Mouse (Mus musculus): ENCODE measurements around the gene Tmem132e.

Gene Tmem132e

GRCm38 (mm10) chr11:82428801-82429200, 40.1 kb downstream of the Tmem132e start:
- no peak for DNase-seq (ENCODE audit: low spot score in 2 of 2)

- no peak for DNase-seq (ENCODE audit: low spot score in 2 of 2)
These were observed 45.6 kb downstream of the Tmem132e start for GRCm38 (mm10) chr11:82434091-82434831.

GRCm38 (mm10) chr11:82434832-82435182, 46.1 kb downstream of the Tmem132e start:
- DNase-seq (ENCODE audit: low spot score in 2 of 2), result no peak

DNA sequence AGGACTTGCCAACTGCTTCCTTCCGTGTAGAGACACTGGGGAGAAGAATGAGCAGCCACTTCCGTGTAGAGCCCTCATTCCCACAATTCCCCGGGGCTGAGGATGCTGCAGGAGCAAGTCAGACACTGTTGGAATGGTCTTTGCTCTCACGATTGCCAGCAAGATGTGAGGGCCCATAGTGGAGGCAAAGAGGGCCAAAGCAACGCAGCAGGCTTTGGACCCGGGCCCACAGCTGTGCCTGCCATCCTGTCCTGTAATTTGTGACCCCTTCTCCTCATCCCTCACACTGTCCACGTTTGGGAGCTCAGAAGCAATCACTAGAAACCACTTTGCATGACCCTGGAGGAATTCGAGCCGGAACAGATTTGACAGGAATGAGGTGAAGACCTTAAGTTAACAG, 59.8 kb downstream of the Tmem132e start:
- DNase-seq (ENCODE audit: low spot score in 2 of 2), result no peak

- DNase-seq (ENCODE audit: low spot score in 2 of 2), result no peak
These were observed 63.8 kb downstream of the Tmem132e start for GRCm38 (mm10) chr11:82452516-82452915.

DNA sequence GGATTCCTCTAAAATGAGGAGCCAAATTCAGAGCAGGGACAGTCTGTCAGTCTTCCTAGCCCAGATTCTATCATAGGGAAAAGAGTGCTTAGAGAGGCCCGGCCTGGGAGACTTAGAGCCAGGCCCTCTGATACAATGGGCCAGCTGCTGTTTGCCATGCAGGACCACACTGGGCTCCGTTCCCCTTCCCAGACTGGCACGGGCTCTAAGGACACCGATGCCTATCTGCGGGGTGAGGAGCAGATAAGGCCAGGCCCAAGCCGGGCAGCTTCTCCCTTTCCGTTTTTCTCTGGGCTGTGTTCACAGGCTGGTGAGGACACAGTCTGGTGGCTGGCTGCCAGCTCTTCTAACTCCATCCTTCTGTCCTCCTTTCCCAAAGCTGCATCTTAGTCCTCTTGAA, 64.5 kb downstream of the Tmem132e start:
- no peak for DNase-seq (ENCODE audit: low spot score in 2 of 2)

- no peak for DNase-seq (ENCODE audit: low spot score in 2 of 2)
These were observed 72.6 kb downstream of the Tmem132e start for GRCm38 (mm10) chr11:82461326-82461725.

DNA sequence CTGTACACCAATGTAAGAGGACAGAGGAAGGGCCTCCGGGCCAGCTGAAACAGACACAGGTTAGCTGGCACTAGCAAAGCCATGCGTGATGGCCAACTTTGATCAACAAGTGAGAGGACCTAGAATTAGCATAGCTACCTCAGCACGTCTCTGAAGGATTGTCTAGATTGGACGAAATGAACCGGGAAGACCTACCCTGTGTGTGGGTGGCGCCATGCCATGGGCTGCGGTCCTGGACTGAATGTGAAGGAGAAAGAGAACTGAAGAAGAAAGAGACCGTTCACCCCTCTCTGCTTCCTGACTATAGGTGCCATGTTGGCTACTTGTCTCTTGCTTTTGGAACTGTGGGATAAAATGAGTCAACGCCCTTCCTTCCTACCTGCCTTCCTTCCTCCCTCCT, 76.8 kb downstream of the Tmem132e start:
- DNase-seq (ENCODE audit: low spot score in 2 of 2), result no peak

- no peak for DNase-seq (ENCODE audit: low spot score in 2 of 2)
These were observed 78.5 kb downstream of the Tmem132e start for GRCm38 (mm10) chr11:82467218-82467617.

DNA sequence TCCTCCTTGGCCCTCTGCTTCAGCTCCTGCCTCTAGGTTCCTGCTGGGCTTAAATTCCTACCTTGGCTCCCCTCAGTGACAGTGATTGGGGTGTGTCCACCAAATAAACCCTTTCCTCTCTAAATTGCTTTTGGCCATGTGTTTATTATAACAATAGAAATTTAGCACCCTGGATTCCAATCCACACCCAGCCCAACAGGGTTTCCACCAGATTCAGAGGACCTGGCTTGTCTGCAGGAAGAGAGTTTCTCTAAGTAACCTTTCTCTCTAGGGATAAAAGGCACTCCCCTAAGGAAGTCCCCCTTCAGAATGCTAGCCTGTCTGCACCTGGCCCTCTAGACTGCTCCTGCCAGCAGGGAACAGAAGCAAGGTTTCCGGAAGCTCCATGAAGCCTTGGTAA, 82.4 kb downstream of the Tmem132e start:
- no peak for DNase-seq (ENCODE audit: low spot score in 2 of 2)

DNA sequence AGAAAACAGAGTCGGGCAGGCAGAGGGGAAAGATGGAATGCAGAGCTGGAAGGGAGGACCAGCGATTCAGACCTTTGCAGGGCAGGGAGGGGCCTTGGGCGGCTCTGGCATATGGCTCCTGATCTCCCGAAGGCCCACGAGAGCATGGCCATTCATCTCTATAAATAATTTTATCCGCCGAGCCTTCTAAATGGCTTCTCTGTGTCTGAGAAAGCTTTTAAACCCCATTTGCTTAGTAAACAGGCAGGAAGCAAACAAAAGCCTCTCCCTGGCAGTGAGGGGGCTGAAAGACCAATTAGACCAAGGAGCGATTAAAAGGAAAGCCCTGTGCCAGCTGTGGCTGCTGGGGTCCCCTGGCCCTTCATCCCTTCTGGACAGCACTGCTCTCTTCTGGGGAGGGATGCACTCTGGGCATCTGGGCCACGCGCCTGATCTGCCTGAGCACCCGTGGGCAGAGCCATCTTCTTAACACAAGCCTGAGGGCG, 84.5 kb downstream of the Tmem132e start:
- DNase-seq (ENCODE audit: low spot score in 2 of 2), result no peak

- DNase-seq (ENCODE audit: low spot score in 2 of 2), result no peak
These were observed 87.4 kb downstream of the Tmem132e start for GRCm38 (mm10) chr11:82476092-82476491.

DNA sequence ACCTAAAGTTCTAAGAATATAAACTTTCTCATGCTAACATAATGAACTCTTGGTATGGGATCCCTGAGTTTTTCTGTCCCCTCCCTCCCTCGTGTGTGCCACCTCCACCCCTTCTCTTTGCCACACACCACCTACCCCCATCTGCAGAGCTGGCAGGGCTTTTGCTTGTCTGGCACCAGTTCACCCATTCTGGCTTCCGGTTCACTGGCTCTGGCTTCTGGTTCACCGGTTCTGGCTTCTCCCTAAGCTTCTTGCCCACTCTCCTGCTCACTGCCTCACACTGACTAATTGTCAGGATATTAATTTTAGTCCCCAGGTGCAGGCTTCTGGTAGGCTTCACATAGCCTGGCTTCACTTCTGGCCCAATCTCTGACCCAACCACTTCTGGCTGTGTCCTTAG, 88.7 kb downstream of the Tmem132e start:
- DNase-seq (ENCODE audit: low spot score in 2 of 2), result no peak

GRCm38 (mm10) chr11:82480941-82481340, 92.2 kb downstream of the Tmem132e start:
- no peak for DNase-seq (ENCODE audit: low spot score in 2 of 2)

DNA sequence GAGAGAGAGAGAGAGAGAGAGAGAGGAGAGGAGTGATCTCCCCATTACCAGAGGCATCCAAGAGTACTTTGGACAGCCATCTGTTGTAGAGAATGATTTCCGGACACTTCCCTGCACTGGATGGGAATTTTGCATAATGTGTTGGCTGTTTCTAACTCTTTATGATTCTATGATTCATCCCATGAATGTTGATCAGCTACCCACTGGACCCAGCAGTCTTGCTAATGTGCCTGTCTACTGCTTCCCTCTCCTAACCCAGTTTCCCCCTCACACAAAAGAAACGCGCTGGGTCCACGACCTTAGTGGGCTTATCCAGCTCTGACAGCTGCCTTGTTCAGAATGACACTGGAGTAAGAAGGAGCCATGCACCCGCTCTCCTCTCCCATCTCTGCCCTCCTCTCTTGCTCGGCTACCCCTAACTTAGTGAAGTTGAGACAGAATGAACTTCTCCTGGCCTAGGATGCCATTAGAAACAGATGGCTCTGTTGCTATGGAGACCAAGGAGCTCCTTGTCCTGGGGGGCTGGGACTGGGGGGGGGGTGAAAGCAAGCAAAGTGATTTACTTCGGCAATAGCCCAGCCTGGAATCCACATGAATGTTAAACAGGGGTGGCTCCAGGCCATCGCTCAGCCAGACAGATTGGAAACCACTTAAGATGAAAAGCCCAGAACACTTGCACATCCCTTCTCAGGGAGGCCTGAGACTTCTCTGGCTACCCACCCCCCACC, 98.8 kb downstream of the Tmem132e start:
- no peak for DNase-seq (ENCODE audit: low spot score in 2 of 2)

DNA sequence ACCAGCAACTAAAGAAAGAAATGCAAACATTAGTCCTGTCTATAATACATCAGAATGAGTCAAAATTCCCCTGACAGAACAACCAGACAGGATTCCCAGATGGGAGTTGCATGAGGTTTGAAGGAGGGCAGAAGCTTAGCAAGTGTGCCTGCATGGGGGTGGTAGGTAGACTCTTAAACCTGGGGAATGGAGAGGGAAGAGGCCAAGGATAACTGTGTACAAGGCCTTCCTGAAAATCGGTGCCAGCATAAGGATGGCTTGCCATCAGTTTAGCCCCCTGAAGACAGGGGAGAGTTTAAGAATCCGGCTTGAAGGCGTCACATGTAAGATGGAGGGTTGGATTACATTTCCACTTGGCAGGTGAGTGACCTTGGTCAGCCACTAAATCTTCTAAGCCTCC, 102.2 kb downstream of the Tmem132e start:
- DNase-seq (ENCODE audit: low spot score in 2 of 2), result no peak
